Mouse (Mus musculus) midbrain, embryonic 14.5 days (tissue): ENCODE data around the gene Arid1b. TPM values are rescaled to one million over a fixed set of nuclear protein-coding genes. Genes with fewer than 3 reads are reported as not detected.

Source experiments
- ATAC-seq: fragments of 200-750 bp; cut with Nextera tagmentation; 2 replicates; pipeline ENCODE4 v1.8.0; 2017; ENCODE audit warnings: moderate number of reproducible peaks, moderate library complexity; ENCODE audit not compliant: low FRiP score, low TSS enrichment
- DNase-seq: peaks from one replicate; pipeline ENCODE4 v3.0.0-alpha.2; 2015
- H3K27ac ChIP-seq: fragments of 300-500 bp; sonication (generic); replicated peaks from 2 replicates; pipeline ENCODE4 v1.5.1; 2014; ENCODE audit warnings: mild to moderate bottlenecking, low read depth, low read length, moderate library complexity
- H3K27me3 ChIP-seq: fragments of 300-500 bp; sonication (generic); 2 replicates; pipeline ENCODE4 v1.6.1; 2014; ENCODE audit warnings: low read length, control low read depth, mixed read lengths; ENCODE audit not compliant: control insufficient read depth, insufficient read depth
- H3K36me3 ChIP-seq: fragments of 300-500 bp; sonication (generic); 2 replicates; pipeline ENCODE4 v1.6.1; 2014; ENCODE audit warnings: low read length, control low read depth; ENCODE audit not compliant: control insufficient read depth, insufficient read depth
- H3K4me1 ChIP-seq: fragments of 300-500 bp; sonication (generic); 2 replicates; pipeline ENCODE4 v1.6.1; 2014; ENCODE audit warnings: mild to moderate bottlenecking, antibody characterized with exemption, low read length, control low read depth; ENCODE audit not compliant: control insufficient read depth, insufficient read depth
- H3K4me2 ChIP-seq: fragments of 300-500 bp; sonication (generic); 2 replicates; pipeline ENCODE4 v1.6.1; 2014; ENCODE audit warnings: mild to moderate bottlenecking, low read length, moderate library complexity
- H3K4me3 ChIP-seq: fragments of 300-500 bp; sonication (generic); replicated peaks from 2 replicates; pipeline ENCODE4 v1.5.1; 2014; ENCODE audit warnings: low read depth, low read length
- H3K9ac ChIP-seq: fragments of 300-500 bp; sonication (generic); replicated peaks from 2 replicates; pipeline ENCODE4 v1.6.1; 2014; ENCODE audit warnings: mild to moderate bottlenecking, low read length, moderate library complexity
- H3K9me3 ChIP-seq: fragments of 300-500 bp; sonication (generic); 2 replicates; pipeline ENCODE4 v1.6.1; 2016; ENCODE audit warnings: low read length, control low read depth, mixed read lengths; ENCODE audit not compliant: control insufficient read depth
- WGBS: fragments of 180-500 bp; shearing (Covaris S2); extraction: QIAGEN DNeasy Blood & Tissue Kit; methylation state at CpG from one replicate; pipeline ENCODE4 v1.1.7; 2014; 5-methylcytosine and 5-hydroxymethylcytosine counted together
- polyA plus RNA-seq: library from polyadenylated mRNA; unstranded; fragments of >200 nt; fragmentation: Nextera tagmentation; extraction: Ambion mirVana; gene quantifications from 2 replicates; pipeline ENCODE4 v1.2.1, GENCODE M21; 2014

The Arid1b gene
- polyA plus RNA-seq, 1 experiment from 2014 or later = 23.8 TPM

DNA sequence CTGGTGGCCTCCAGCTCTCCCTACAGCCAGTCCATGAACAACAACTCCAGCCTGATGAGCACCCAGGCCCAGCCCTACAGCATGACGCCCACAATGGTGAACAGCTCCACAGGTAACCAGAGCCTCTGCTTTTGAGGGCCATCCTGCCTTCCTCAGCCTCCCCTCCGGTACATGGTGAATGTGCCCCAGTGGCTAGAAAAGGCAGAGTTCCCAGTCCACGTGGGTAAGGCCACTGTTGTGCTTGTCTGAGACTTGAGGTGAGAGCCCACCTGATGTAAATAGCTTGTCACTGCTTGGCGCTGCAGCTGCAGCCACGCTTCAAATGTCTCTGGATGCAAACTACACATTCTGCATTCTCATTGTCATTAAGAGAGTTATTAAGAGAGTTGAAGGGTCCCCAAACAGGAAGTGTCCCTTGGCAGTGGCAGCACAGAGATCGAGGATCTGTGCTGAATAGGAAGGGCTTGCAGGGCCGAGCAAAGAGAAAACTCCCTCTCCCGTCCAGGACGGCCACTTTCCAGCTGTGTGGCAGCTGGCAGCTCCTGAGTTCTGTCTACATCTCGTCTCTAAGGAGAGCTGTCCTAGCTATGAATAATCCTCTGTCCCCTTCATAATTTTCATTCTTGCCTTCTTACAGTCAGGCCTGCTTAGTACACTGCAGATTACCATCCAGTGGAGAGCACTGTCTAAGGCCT is 311.8 kb downstream of the Arid1b start:
- Histone ChIP-seq H3K9ac (no peak overlapping the region), H3K36me3 (peaks cover 23% of the 10 kb centered on the region), H3K27me3 (no peaks in the 10 kb centered on the region), H3K4me2 (no peak overlapping the region), H3K4me3 (no peak overlapping the region), H3K27ac (no peak overlapping the region), H3K9me3 (no peaks in the 10 kb centered on the region), H3K4me1 (peaks cover 3% of the 10 kb centered on the region; the same call in 1 of the 2 replicates)
- ATAC-seq = no peak
- DNase-seq = no peak
- 89% methylated on average over 10 of the region's 10 CpGs for WGBS

DNA sequence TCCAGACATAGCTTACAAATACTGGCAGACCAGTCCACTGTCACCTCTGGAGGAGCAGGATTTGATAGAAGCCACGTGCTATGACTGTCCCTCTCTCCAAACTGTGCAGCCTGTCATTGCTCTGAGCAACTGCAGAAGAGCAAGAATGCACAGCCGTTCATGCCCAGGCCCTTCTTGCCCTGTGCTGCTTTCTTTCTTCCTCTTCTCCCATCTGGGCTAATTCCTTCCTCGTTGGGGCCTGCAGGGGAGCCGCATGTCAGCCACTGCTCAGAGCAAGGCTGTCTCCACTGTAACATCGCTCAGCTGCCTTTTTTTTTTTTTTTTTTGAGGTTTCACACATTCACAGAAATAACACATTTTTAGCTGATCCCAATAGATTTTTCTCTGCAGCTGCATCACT is 315.8 kb downstream of the Arid1b start:
- peak; percentile 32 for DNase-seq
- 33% methylated on average over 5 of the region's 5 CpGs for whole genome bisulfite sequencing

DNA sequence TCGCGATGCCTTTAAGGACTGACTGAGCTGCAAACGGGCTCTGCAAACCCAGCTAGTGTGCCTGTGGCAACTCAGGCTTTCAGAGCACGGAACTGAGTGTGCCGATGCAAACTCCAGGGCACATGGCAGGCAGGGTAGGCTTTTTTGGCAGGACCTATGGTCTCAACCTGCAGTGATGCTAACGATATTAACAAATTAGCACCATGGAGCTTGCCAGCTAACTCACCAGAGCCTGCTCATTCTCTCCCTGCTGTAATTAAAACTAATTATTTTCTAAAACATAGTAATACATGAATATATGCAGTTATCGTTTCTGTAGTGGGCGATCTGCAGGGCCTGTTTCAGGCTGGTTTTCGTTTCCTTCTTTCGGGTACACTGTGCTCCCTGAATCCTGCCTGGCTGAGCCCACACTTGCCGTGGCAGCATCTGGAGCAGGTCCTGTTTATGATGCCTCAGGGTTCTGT is 316.3 kb downstream of the Arid1b start:
- no peak for ATAC-seq
- Histone ChIP-seq H3K4me1 (peaks cover 3% of the 10 kb centered on the region; the same call in 1 of the 2 replicates), H3K36me3 (peaks cover 26% of the 10 kb centered on the region), H3K9me3 (no peaks in the 10 kb centered on the region), H3K27ac (peak overlapping the region; percentile 45; the same call in 1 of the 2 replicates), H3K27me3 (no peaks in the 10 kb centered on the region), H3K4me2 (no peak overlapping the region), H3K4me3 (no peak overlapping the region), H3K9ac (no peak overlapping the region; the same call in 1 of the 2 replicates)
- 67% methylated on average over 11 of the region's 11 CpGs for WGBS
- DNase-seq = peak; percentile 50

More for the DNA sequence above, 315.8 kb downstream of the Arid1b start:
- no peak overlapping the region for H3K4me2 ChIP-seq
- no peak overlapping the region for H3K9ac ChIP-seq
- H3K27me3 ChIP-seq = no peaks in the 10 kb centered on the region
- no peak for ATAC-seq
- no peaks in the 10 kb centered on the region for H3K9me3 ChIP-seq
- H3K4me3 ChIP-seq = no peak overlapping the region
- peaks cover 28% of the 10 kb centered on the region for H3K36me3 ChIP-seq
- peaks cover 3% of the 10 kb centered on the region; the same call in 1 of the 2 replicates for H3K4me1 ChIP-seq
- H3K27ac ChIP-seq = no peak overlapping the region

DNA sequence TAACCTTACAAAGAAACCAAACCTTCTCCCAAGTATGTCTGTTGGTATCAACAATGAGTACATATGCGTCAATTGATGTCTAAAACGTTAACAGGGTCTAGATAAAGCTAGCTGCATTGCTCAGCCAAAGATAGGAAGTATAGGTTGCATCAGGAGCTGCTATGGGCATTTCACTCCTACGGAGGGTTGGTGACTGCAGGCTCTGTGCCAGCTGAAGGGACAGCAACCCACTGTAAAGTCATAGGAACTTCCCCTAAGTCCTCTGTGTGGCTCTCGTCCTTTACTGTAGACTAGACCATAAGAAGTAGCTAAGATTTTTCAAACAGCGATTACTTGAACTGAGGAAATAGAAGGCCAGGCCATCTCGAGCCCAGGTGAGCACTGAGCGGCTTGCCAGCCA is 316.9 kb downstream of the Arid1b start:
- Histone ChIP-seq H3K36me3 (peaks cover 20% of the 10 kb centered on the region), H3K4me2 (no peak overlapping the region), H3K4me1 (peaks cover 3% of the 10 kb centered on the region; the same call in 1 of the 2 replicates), H3K27me3 (no peaks in the 10 kb centered on the region), H3K27ac (no peak overlapping the region), H3K9ac (no peak overlapping the region; the same call in 1 of the 2 replicates), H3K9me3 (no peaks in the 10 kb centered on the region), H3K4me3 (no peak overlapping the region)
- DNase-seq (no peak), ATAC-seq (no peak)
- 95% methylated on average over 7 of the region's 7 CpGs for WGBS

DNA sequence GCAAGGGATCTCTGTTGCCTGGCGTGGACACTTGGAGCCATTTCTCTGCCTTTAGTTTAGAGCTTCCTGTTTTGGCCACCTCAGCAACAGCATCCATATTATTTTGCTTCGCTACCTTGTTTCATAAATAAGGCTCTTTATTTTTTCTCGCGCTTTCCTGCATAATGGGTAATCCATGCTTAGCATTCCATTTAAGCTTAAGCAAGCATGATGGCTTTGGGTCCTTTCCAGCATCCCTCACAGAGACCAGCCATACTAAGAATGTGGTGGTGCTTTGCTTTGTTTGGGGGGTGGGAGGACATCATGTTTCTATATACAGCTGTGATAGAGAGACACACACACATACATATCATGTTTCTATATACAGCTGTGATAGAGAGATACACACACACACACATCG is 318.2 kb downstream of the Arid1b start:
- WGBS = 76% methylated on average over 5 of the region's 5 CpGs
- Histone ChIP-seq H3K4me3 (no peak overlapping the region), H3K9me3 (no peaks in the 10 kb centered on the region), H3K27ac (no peak overlapping the region), H3K4me1 (peaks cover 3% of the 10 kb centered on the region; the same call in 1 of the 2 replicates), H3K9ac (no peak overlapping the region), H3K36me3 (peaks cover 21% of the 10 kb centered on the region), H3K4me2 (no peak overlapping the region), H3K27me3 (no peaks in the 10 kb centered on the region)
- DNase-seq (peak; percentile 30), ATAC-seq (no peak)

DNA sequence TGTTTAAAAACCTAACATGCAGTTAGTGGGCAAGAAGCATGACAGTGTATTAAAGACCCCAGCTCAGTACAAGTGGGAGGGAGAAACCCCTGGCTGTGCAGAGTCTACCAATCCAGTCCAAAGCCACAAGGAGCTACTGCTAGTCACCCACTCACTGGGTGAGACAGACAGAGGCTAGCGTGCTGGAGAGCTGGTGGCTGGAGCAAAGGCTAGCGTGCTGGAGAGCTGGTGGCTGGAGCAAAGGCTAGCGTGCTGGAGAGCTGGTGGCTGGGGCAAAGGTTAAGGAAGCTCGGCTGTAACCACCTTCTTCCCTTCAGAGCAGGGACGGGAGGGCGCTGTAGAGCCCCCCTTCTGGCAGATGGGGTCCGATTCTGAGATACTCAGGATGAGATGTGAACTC is 320.6 kb downstream of the Arid1b start:
- no peak overlapping the region for H3K27ac ChIP-seq
- H3K4me2 ChIP-seq = no peak overlapping the region
- no peak for ATAC-seq
- peaks cover 2% of the 10 kb centered on the region; the same call in 1 of the 2 replicates for H3K4me1 ChIP-seq
- no peak overlapping the region for H3K9ac ChIP-seq
- 50% methylated on average over 7 of the region's 7 CpGs for WGBS
- no peak overlapping the region for H3K4me3 ChIP-seq
- H3K36me3 ChIP-seq = peaks cover 31% of the 10 kb centered on the region
- no peaks in the 10 kb centered on the region for H3K27me3 ChIP-seq
- no peak for DNase-seq
- H3K9me3 ChIP-seq = no peaks in the 10 kb centered on the region

DNA sequence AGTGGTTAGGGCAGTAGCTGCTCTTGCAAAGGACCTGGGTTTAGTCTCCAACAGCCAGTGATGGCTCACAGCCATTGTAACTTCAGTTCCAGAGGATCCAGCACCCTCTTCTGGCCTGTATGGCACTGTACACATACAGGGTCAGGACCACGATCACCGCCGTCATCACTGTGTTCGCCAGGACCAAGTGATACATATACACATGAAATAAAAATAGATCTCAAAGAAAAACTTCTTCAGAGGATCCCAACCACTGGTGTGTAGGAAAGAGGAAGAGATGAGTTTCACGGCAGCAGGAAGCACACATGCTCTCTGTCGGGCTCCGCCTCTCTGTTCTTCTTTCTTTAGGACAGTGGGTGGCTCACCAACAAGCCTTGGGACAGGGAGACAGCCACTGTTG is 322.4 kb downstream of the Arid1b start:
- ATAC-seq = no peak
- H3K27me3 ChIP-seq = no peaks in the 10 kb centered on the region
- no peak for DNase-seq
- no peaks in the 10 kb centered on the region for H3K4me1 ChIP-seq
- no peaks in the 10 kb centered on the region for H3K9me3 ChIP-seq
- WGBS = 90% methylated on average over 7 of the region's 7 CpGs
- no peak overlapping the region for H3K27ac ChIP-seq
- no peak overlapping the region for H3K9ac ChIP-seq
- peaks cover 46% of the 10 kb centered on the region for H3K36me3 ChIP-seq
- no peak overlapping the region for H3K4me2 ChIP-seq
- no peak overlapping the region for H3K4me3 ChIP-seq

DNA sequence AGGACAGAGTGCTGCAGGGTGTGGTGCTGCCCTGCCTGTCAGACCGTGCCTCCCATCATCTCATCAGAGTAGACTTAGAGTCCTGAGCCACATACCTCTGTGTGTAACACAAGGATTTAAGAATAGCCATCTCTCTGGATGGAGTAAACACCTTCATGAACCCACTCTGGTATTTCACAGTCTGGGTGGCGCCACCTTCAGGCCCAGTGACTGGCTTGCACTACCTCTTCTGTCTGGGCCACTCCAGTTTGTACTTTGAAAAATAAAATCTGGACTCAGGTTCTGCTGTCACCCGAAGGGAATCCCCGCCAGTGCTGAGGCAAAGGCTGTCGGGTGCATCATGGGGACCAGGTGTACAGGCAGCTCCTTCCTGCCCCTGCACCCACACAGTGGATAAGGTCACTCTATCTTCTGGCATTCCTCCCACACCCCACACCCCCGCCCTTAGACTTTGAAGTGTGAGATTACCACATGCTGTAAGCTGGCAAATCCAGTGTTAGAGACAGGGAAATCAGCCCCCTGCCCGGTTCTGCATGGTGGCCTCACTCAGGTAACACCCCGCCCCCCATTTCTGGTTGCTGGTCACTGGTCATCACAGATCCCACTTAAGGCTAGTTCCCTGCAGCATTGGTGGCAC is 327.6 kb downstream of the Arid1b start:
- H3K4me1 ChIP-seq = peaks cover 14% of the 10 kb centered on the region
- H3K36me3 ChIP-seq = peaks cover 65% of the 10 kb centered on the region
- no peaks in the 10 kb centered on the region for H3K9me3 ChIP-seq
- no peak overlapping the region for H3K4me2 ChIP-seq
- no peak overlapping the region for H3K27ac ChIP-seq
- DNase-seq = peak; percentile 39
- H3K4me3 ChIP-seq = no peak overlapping the region
- WGBS = 89% methylated on average over 8 of the region's 8 CpGs
- ATAC-seq = no peak
- no peaks in the 10 kb centered on the region for H3K27me3 ChIP-seq
- H3K9ac ChIP-seq = no peak overlapping the region
